Mouse (Mus musculus) bone marrow, adult 2 months (tissue): ENCODE measurements around the gene 2900026A02Rik. TPM values are rescaled to one million over a fixed set of nuclear protein-coding genes. Genes with fewer than 3 reads are reported as not detected.

Source experiments
- H3K27ac ChIP-seq: fragments of 200-500 bp; 2 replicates; pipeline ENCODE4 v1.5.1; 2012; ENCODE audit warnings: low read depth, mild to moderate bottlenecking, control low read depth, inconsistent platforms, low read length; ENCODE audit not compliant: control insufficient read depth, poor library complexity, insufficient read depth
- H3K4me1 ChIP-seq: fragments of 200-500 bp; 2 replicates; pipeline ENCODE4 v1.6.1; 2011; ENCODE audit warnings: low read length; ENCODE audit not compliant: control insufficient read depth, insufficient read depth
- H3K4me3 ChIP-seq: fragments of 200-500 bp; replicated peaks from 2 replicates; pipeline ENCODE3; 2011; ENCODE audit warnings: mild to moderate bottlenecking, low read depth, low read length, control low read depth; ENCODE audit not compliant: control insufficient read depth
- CTCF ChIP-seq: fragments of 200-500 bp; IDR thresholded peaks from 2 replicates; pipeline ENCODE4 v1.5.1; 2011; ENCODE audit warnings: low read length, control low read depth; ENCODE audit not compliant: control insufficient read depth, insufficient read depth
- POLR2A ChIP-seq: fragments of 200-500 bp; IDR thresholded peaks from 2 replicates; pipeline ENCODE4 v1.6.1; 2011; ENCODE audit warnings: low read depth, mild to moderate bottlenecking, control low read depth, low read length, borderline replicate concordance; ENCODE audit not compliant: control insufficient read depth
- WGBS: fragments of 180-500 bp; shearing (Covaris S2); methylation state at CpG from one replicate; pipeline ENCODE4 v1.1.7; 2018; 5-methylcytosine and 5-hydroxymethylcytosine counted together
- polyA plus RNA-seq: library from polyadenylated mRNA; stranded (reverse); fragments of >200 nt; gene quantifications from 2 replicates; pipeline ENCODE4 v1.2.4, GENCODE M21; 2011; ENCODE audit warnings: low replicate concordance; ENCODE audit not compliant: missing spikeins, insufficient read depth, insufficient read length

The 2900026A02Rik gene
- polyA plus RNA-seq, 1 experiment, result 4.1 TPM

- Histone ChIP-seq H3K4me1 (no peaks in the 10 kb centered on the region; the same call in 1 of the 2 replicates), H3K27ac (no peak overlapping the region), H3K4me3 (no peak overlapping the region)
- WGBS, result 75% methylated on average over 11 of the region's 11 CpGs
- TF ChIP-seq POLR2A (no peak), CTCF (no peak)
Measured at GRCm38 (mm10) chr5:113208622-113209400, 12.2 kb downstream of the 2900026A02Rik start.

- 10% methylated on average over 4 of the region's 4 CpGs for WGBS
- TF ChIP-seq POLR2A (no peak), CTCF (no peak)
- H3K27ac ChIP-seq, result no peak overlapping the region
- no peaks in the 10 kb centered on the region; the same call in 1 of the 2 replicates for H3K4me1 ChIP-seq
- no peak overlapping the region for H3K4me3 ChIP-seq
Measured at GRCm38 (mm10) chr5:113208048-113208447, 13.0 kb downstream of the 2900026A02Rik start.

- no peak overlapping the region for H3K4me3 ChIP-seq
- no peak for TF ChIP-seq CTCF
- no peak for TF ChIP-seq POLR2A
- no peak overlapping the region for H3K27ac ChIP-seq
- 35% methylated on average over 9 of the region's 9 CpGs for WGBS
- H3K4me1 ChIP-seq, result no peaks in the 10 kb centered on the region; the same call in 1 of the 2 replicates
Measured at GRCm38 (mm10) chr5:113206670-113207352, 14.2 kb downstream of the 2900026A02Rik start.

GRCm38 (mm10) chr5:113204193-113204592 lies 16.8 kb downstream of the 2900026A02Rik start:
- no peaks in the 10 kb centered on the region; the same call in 1 of the 2 replicates for H3K4me1 ChIP-seq
- TF ChIP-seq CTCF (no peak), POLR2A (no peak)
- no peak overlapping the region for H3K4me3 ChIP-seq
- H3K27ac ChIP-seq, result no peak overlapping the region
- WGBS, result 88% methylated on average over 9 of the region's 9 CpGs

- TF ChIP-seq CTCF (no peak), POLR2A (no peak)
Measured at GRCm38 (mm10) chr5:113199772-113200134, 21.3 kb downstream of the 2900026A02Rik start.

GRCm38 (mm10) chr5:113199126-113199771 lies 21.8 kb downstream of the 2900026A02Rik start:
- WGBS, result 76% methylated on average over 8 of the region's 8 CpGs
- Histone ChIP-seq H3K4me3 (no peak overlapping the region), H3K27ac (no peak overlapping the region), H3K4me1 (no peaks in the 10 kb centered on the region; the same call in 1 of the 2 replicates)
- TF ChIP-seq POLR2A, result no peak
- no peak for TF ChIP-seq CTCF

More at GRCm38 (mm10) chr5:113199772-113200134, 21.3 kb downstream of the 2900026A02Rik start:
- Histone ChIP-seq H3K27ac (no peak overlapping the region), H3K4me3 (no peak overlapping the region), H3K4me1 (no peaks in the 10 kb centered on the region; the same call in 1 of the 2 replicates)
- 82% methylated on average over 10 of the region's 10 CpGs for WGBS

- H3K27ac ChIP-seq, result no peak overlapping the region
- H3K4me1 ChIP-seq, result no peaks in the 10 kb centered on the region; the same call in 1 of the 2 replicates
- WGBS, result 67% methylated on average over 9 of the region's 9 CpGs
- no peak overlapping the region for H3K4me3 ChIP-seq
- TF ChIP-seq POLR2A (no peak), CTCF (no peak)
Measured at GRCm38 (mm10) chr5:113196916-113197794, 23.9 kb downstream of the 2900026A02Rik start.

- no peak for TF ChIP-seq CTCF
- no peak for TF ChIP-seq POLR2A
Measured at GRCm38 (mm10) chr5:113195907-113196306, 25.1 kb downstream of the 2900026A02Rik start.

More at GRCm38 (mm10) chr5:113195907-113196306, 25.1 kb downstream of the 2900026A02Rik start:
- Histone ChIP-seq H3K4me3 (no peak overlapping the region), H3K4me1 (no peaks in the 10 kb centered on the region; the same call in 1 of the 2 replicates), H3K27ac (no peak overlapping the region)
- 88% methylated on average over 6 of the region's 6 CpGs for WGBS
